Mouse (Mus musculus) central nervous system, embryonic 11.5 days (tissue): ENCODE results near the gene Scgb2a2. TPM values are rescaled to one million over a fixed set of nuclear protein-coding genes. Genes with fewer than 3 reads are reported as not detected.

Experiments used
- polyA plus RNA-seq: library from polyadenylated mRNA; depleted of rRNA; stranded (reverse); fragments of >200 nt; gene quantifications from 2 replicates; pipeline ENCODE4 v1.2.3, GENCODE M21; 2012; rRNA removed

The Scgb2a2 gene
- not detected in 2 replicates for polyA plus RNA-seq

GRCm38 (mm10) chr19:9847262-9847661 lies at the start of gene Scgb2a2:
Scgb2a2 (plus strand) TSS chr19:9847562.

GRCm38 (mm10) chr19:9899072-9899779 lies 51.9 kb downstream of the Scgb2a2 start, which contains the start of gene Incenp:
Incenp (minus strand) TSS chr19:9899551.

Other genes with a start within 250 kb of the Scgb2a2 start
- gene Incenp, start 52.0 kb downstream of the Scgb2a2 start, polyA plus RNA-seq: 91.4 and 139 TPM in 2 replicates
- 799 and 1,094 TPM in 2 replicates for gene Fth1, start 133.0 kb downstream of the Scgb2a2 start, polyA plus RNA-seq
- 0.52 and 1.3 TPM in 2 replicates for gene Best1, start 154.1 kb downstream of the Scgb2a2 start, polyA plus RNA-seq
- 30.2 and 36.5 TPM in 2 replicates for gene Rab3il1, start 154.1 kb downstream of the Scgb2a2 start, polyA plus RNA-seq
- 8.3 and 14.5 TPM in 2 replicates for gene Fads3, start 194.0 kb downstream of the Scgb2a2 start, polyA plus RNA-seq